Mouse (Mus musculus): ENCODE measurements around the gene Adgrd1. TPM values are rescaled to one million over a fixed set of nuclear protein-coding genes. Genes with fewer than 3 reads are reported as not detected.

Gene Adgrd1
- 0.36 TPM for polyA plus RNA-seq (2017; shearing (Covaris generic))

GRCm38 (mm10) chr5:129096511-129096910 lies at the start of gene Adgrd1:
Gene Adgrd1, plus strand, starts transcription at chr5:129096750.

Other genes with a start within 250 kb of the Adgrd1 start
- gene Rimbp2, start 143.3 kb upstream of the Adgrd1 start, polyA plus RNA-seq (2017; shearing (Covaris generic)), result not detected
- 7.2 TPM for gene Stx2, start 88.2 kb upstream of the Adgrd1 start, polyA plus RNA-seq (2017; shearing (Covaris generic))
- 156 TPM for gene Ran, start 76.7 kb upstream of the Adgrd1 start, polyA plus RNA-seq (2017; shearing (Covaris generic))

Measured in naive thymus-derived CD4-positive, alpha-beta T cell, adult 5 months (primary cell).